ENCODE assay signal across 23 mouse cellular contexts in genomic region chr11:35370705-35371104, GRCm38 (mm10).
A peak's percentile ranks its signal among the peaks of the same experiment; 100 is the strongest.
DNase-seq lines count a peak whose midpoint lies in the region; ATAC-seq lines count a peak whose summit lies in the region.
"Had no signal": no experiment of that assay in that cellular context is flagged by ENCODE, and none has a peak within 500 bp of the region (broad histone marks: within the 10 kb centered on the region; RNA-seq: fewer than 3 reads in every experiment).

No protein-coding gene starts in this region.

- no peak overlapping the region for H3K4me2 ChIP-seq in forebrain, embryonic 11.5 days (ENCODE audit: low read depth, low read length, severe bottlenecking)
- H3K4me2 ChIP-seq in lung, embryonic 15.5 days, result no peak overlapping the region
- H3K4me2 ChIP-seq in limb, embryonic 12.5 days, result peak overlapping the region; percentile 15; the same call in 1 of the 2 replicates
- H3K4me2 ChIP-seq: embryonic facial prominence, embryonic 15.5 days; limb, embryonic 15.5 days; liver, embryonic 15.5 days; midbrain, embryonic 13.5 days; neural tube, embryonic 12.5 days had no signal

- H3K27ac ChIP-seq in forebrain, embryonic 10.5 days, result no peak overlapping the region
- H3K27ac ChIP-seq in forebrain, embryonic 11.5 days (ENCODE audit: low read depth, low read length), result no peak overlapping the region
- peak overlapping the region; percentile 6; the same call in 1 of the 2 replicates for H3K27ac ChIP-seq in lung, embryonic 15.5 days
- 0 out of 2 replicates have a peak overlapping the region, but pooled peaks have one; percentile 43 for H3K27ac ChIP-seq in limb, embryonic 12.5 days
- H3K27ac ChIP-seq: embryonic facial prominence, embryonic 15.5 days; heart, adult 2 months; hindbrain, embryonic 10.5 days; limb, embryonic 15.5 days; liver, embryonic 15.5 days; midbrain, embryonic 13.5 days; neural tube, embryonic 12.5 days had no signal

- intact Hi-C loops in heart, postnatal 36 days (cut with DNase I), result no loop called here

- no peak for ATAC-seq in forebrain, embryonic 11.5 days (replicated peaks; ENCODE audit: low FRiP score)
- peak; percentile 55; the same call in 1 of the 2 replicates for ATAC-seq in lung, embryonic 15.5 days (ENCODE audit: borderline replicate concordance, extremely low read depth, low FRiP score, low TSS enrichment)
- ATAC-seq in limb, embryonic 12.5 days (ENCODE audit: insufficient number of reproducible peaks, insufficient read depth, low FRiP score, low TSS enrichment, low read depth), result no peak
- ATAC-seq: forebrain, embryonic 14.5 days; midbrain, embryonic 13.5 days had no signal

- no peak overlapping the region for H3K9ac ChIP-seq in forebrain, embryonic 11.5 days (ENCODE audit: low read length)
- H3K9ac ChIP-seq in lung, embryonic 15.5 days, result no peak overlapping the region
- no peak overlapping the region for H3K9ac ChIP-seq in limb, embryonic 12.5 days (replicated peaks)
- H3K9ac ChIP-seq: embryonic facial prominence, embryonic 15.5 days; limb, embryonic 15.5 days; liver, embryonic 15.5 days; midbrain, embryonic 13.5 days; neural tube, embryonic 12.5 days had no signal

- H3K27me3 ChIP-seq in forebrain, embryonic 10.5 days (ENCODE audit: poor library complexity, severe bottlenecking), result peaks cover 61% of the 10 kb centered on the region
- H3K27me3 ChIP-seq in forebrain, embryonic 11.5 days (ENCODE audit: control insufficient read depth, insufficient read depth, low read length), result peaks cover 13% of the 10 kb centered on the region; the same call in 1 of the 2 replicates
- H3K27me3 ChIP-seq in lung, embryonic 15.5 days, result no peaks in the 10 kb centered on the region
- H3K27me3 ChIP-seq in limb, embryonic 12.5 days, result no peaks in the 10 kb centered on the region
- H3K27me3 ChIP-seq: CH12.LX; embryonic facial prominence, embryonic 15.5 days; limb, embryonic 15.5 days; liver, embryonic 15.5 days had no signal

- peaks cover 32% of the 10 kb centered on the region for H3K4me1 ChIP-seq in forebrain, embryonic 10.5 days
- H3K4me1 ChIP-seq in forebrain, embryonic 11.5 days (replicated peaks; ENCODE audit: control insufficient read depth, insufficient read depth, low read length), result no peaks in the 10 kb centered on the region
- peaks cover 13% of the 10 kb centered on the region for H3K4me1 ChIP-seq in lung, embryonic 15.5 days
- peaks cover 42% of the 10 kb centered on the region for H3K4me1 ChIP-seq in limb, embryonic 12.5 days (replicated peaks)
- H3K4me1 ChIP-seq: liver, embryonic 15.5 days had no signal

- peak; percentile 19 for DNase-seq in forebrain, embryonic 10.5 days (ENCODE audit: extremely low spot score, low spot score)
- DNase-seq in forebrain, embryonic 11.5 days (ENCODE audit: low spot score), result no peak
- no peak for DNase-seq in lung, adult 18-20 months
- peak; percentile 59 for DNase-seq in embryo, embryonic 10 days (ENCODE audit: low spot score)
- DNase-seq in left cerebral cortex, adult 18-20 months (ENCODE audit: low spot score in 2 of 2), result no peak
- DNase-seq in heart, postnatal 36 days, result no peak
- DNase-seq: cerebellum, adult 8-10 months; gastrocnemius, postnatal 14 days; kidney, adult 9 months; kidney, postnatal 25 days; layer of hippocampus, adult 9-11 months; thymus, postnatal 14 days had no signal

- no peak overlapping the region for H3K4me3 ChIP-seq in forebrain, embryonic 10.5 days
- H3K4me3 ChIP-seq in forebrain, embryonic 11.5 days (ENCODE audit: low read depth, low read length), result no peak overlapping the region
- H3K4me3 ChIP-seq in lung, embryonic 15.5 days, result no peak overlapping the region
- H3K4me3 ChIP-seq in limb, embryonic 12.5 days (replicated peaks), result no peak overlapping the region
- H3K4me3 ChIP-seq: embryonic facial prominence, embryonic 15.5 days; heart, adult 2 months; hindbrain, embryonic 10.5 days; limb, embryonic 15.5 days; liver, embryonic 15.5 days; midbrain, embryonic 13.5 days; neural tube, embryonic 12.5 days had no signal

- no peaks in the 10 kb centered on the region for H3K36me3 ChIP-seq in forebrain, embryonic 10.5 days (replicated peaks)
- H3K36me3 ChIP-seq in forebrain, embryonic 11.5 days (ENCODE audit: control insufficient read depth, insufficient read depth, low read length), result no peaks in the 10 kb centered on the region
- H3K36me3 ChIP-seq in lung, embryonic 15.5 days, result no peaks in the 10 kb centered on the region
- peaks cover 3% of the 10 kb centered on the region; the same call in 1 of the 2 replicates for H3K36me3 ChIP-seq in limb, embryonic 12.5 days
- H3K36me3 ChIP-seq: embryonic facial prominence, embryonic 15.5 days; hindbrain, embryonic 10.5 days; limb, embryonic 15.5 days; liver, embryonic 15.5 days; midbrain, embryonic 13.5 days; neural tube, embryonic 12.5 days had no signal

- H3K9me3 ChIP-seq in forebrain, embryonic 10.5 days, result peaks cover 6% of the 10 kb centered on the region; the same call in 1 of the 2 replicates
- peaks cover 2% of the 10 kb centered on the region; the same call in 1 of the 2 replicates for H3K9me3 ChIP-seq in forebrain, embryonic 11.5 days (ENCODE audit: control insufficient read depth, low read length)
- H3K9me3 ChIP-seq in lung, embryonic 15.5 days, result no peaks in the 10 kb centered on the region
- H3K9me3 ChIP-seq in limb, embryonic 12.5 days, result peaks cover 4% of the 10 kb centered on the region
- H3K9me3 ChIP-seq: liver, embryonic 15.5 days; neural tube, embryonic 12.5 days had no signal

- WGBS in forebrain, embryonic 10.5 days, result 5% methylated on average over 5 of the region's 5 CpGs
- WGBS in forebrain, embryonic 11.5 days, result 12% methylated on average over 5 of the region's 5 CpGs
- WGBS in lung, embryonic 15.5 days, result 5% methylated on average over 5 of the region's 5 CpGs
- 3% methylated on average over 5 of the region's 5 CpGs for WGBS in limb, embryonic 12.5 days

Comparison
In these comparisons a context has a peak if more than half of its experiments do, and no peak if none do; other contexts are left out.
1. DNase-seq: peak in forebrain, embryonic 10.5 days (single experiment) and embryo, embryonic 10 days (single experiment); none in forebrain, embryonic 11.5 days (single experiment), lung, adult 18-20 months (0 of 2), left cerebral cortex, adult 18-20 months (0 of 2) and heart, postnatal 36 days (0 of 2).
2. H3K27ac ChIP-seq: peak in lung, embryonic 15.5 days (single experiment) and limb, embryonic 12.5 days (single experiment); none in forebrain, embryonic 10.5 days (single experiment) and forebrain, embryonic 11.5 days (single experiment).